Mouse (Mus musculus) embryonic facial prominence, embryonic 13.5 days (tissue): ENCODE data around the gene Nek2. TPM values are rescaled to one million over a fixed set of nuclear protein-coding genes. Genes with fewer than 3 reads are reported as not detected.

ENCODE experiments used
- ATAC-seq: fragments of 200-750 bp; cut with Nextera tagmentation; 2 replicates; pipeline ENCODE4 v1.8.0; 2017; ENCODE audit warnings: low read depth; ENCODE audit not compliant: insufficient number of reproducible peaks, insufficient read depth, low FRiP score, low TSS enrichment
- H3K27ac ChIP-seq: fragments of 300-500 bp; sonication (generic); 2 replicates; pipeline ENCODE4 v1.5.1; 2015; ENCODE audit warnings: moderate library complexity, mild to moderate bottlenecking, inconsistent platforms
- H3K27me3 ChIP-seq: fragments of 300-500 bp; sonication (generic); 2 replicates; pipeline ENCODE4 v1.6.1; 2015; ENCODE audit warnings: mild to moderate bottlenecking, inconsistent platforms
- H3K36me3 ChIP-seq: fragments of 300-500 bp; sonication (generic); 2 replicates; pipeline ENCODE4 v1.6.1; 2015; ENCODE audit warnings: mild to moderate bottlenecking, inconsistent platforms
- H3K4me1 ChIP-seq: fragments of 300-500 bp; sonication (generic); 2 replicates; pipeline ENCODE4 v1.6.1; 2015; ENCODE audit warnings: inconsistent platforms
- H3K4me2 ChIP-seq: fragments of 300-500 bp; sonication (generic); 2 replicates; pipeline ENCODE4 v1.6.1; 2015; ENCODE audit warnings: moderate library complexity, mild to moderate bottlenecking, inconsistent platforms
- H3K4me3 ChIP-seq: fragments of 300-500 bp; sonication (generic); 2 replicates; pipeline ENCODE4 v1.5.1; 2015; ENCODE audit warnings: mild to moderate bottlenecking, inconsistent platforms
- H3K9ac ChIP-seq: fragments of 300-500 bp; sonication (generic); 2 replicates; pipeline ENCODE4 v1.6.1; 2015; ENCODE audit warnings: mild to moderate bottlenecking, inconsistent platforms
- H3K9me3 ChIP-seq: fragments of 300-500 bp; sonication (generic); 2 replicates; pipeline ENCODE4 v1.6.1; 2016; ENCODE audit warnings: inconsistent platforms
- WGBS: fragments of 180-500 bp; shearing (Covaris S2); methylation state at CpG from one replicate; pipeline ENCODE4 v1.1.7; 2015; ENCODE audit warnings: mixed read lengths; 5-methylcytosine and 5-hydroxymethylcytosine counted together
- polyA plus RNA-seq: library from polyadenylated mRNA; unstranded; fragments of >200 nt; fragmentation: Nextera tagmentation; extraction: Ambion mirVana; gene quantifications from 2 replicates; pipeline ENCODE4 v1.2.1, GENCODE M21; 2015

Nek2 gene
- polyA plus RNA-seq, 1 experiment from 2014 or later = 33.6 TPM

DNA sequence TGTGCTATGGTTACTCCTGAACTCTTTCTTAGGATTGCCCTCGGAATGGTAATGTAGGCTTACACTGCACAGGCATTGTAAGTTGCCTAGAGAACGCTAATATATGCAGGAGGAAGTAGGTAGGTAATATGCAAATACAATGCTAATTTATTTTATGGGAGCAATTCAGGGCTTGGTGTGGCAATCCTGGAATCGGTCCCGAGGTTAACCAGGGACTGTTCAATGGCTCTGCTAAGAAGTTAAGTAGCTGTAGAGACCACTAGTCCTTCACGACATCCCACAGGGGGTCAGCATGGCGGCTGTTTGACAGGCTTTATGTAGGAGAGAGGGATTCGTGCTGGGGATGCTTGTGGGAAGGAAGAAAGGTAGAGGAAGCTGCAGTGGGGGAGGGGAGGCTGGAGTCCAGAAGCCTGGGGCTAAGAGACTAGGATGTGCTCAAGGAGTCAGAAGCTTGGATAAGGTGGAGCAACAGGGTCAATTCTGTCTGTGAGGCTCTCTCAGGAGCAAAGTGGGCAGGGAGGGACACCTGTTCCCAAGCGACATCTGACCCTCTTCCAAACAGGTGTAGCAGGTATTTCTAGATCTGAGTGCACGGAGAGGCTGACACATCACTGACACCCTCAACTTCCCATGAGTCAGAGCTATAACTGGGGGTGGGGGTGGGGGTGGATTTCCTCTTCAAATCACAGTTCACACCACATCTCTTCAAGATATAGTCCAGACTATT lies 19.0 kb upstream of the Nek2 start:
- WGBS = 59% methylated on average over 9 of the region's 9 CpGs
- no peak overlapping the region for H3K9ac ChIP-seq
- no peaks in the 10 kb centered on the region; the same call in 1 of the 2 replicates for H3K9me3 ChIP-seq
- no peaks in the 10 kb centered on the region for H3K36me3 ChIP-seq
- peak overlapping the region; percentile 44; the same call in 1 of the 2 replicates for H3K27ac ChIP-seq
- no peak overlapping the region for H3K4me3 ChIP-seq
- no peaks in the 10 kb centered on the region for H3K27me3 ChIP-seq
- ATAC-seq = no peak
- H3K4me2 ChIP-seq = no peak overlapping the region
- 0 out of 2 replicates have a peak, but pooled peaks cover 2% of the 10 kb centered on the region for H3K4me1 ChIP-seq

DNA sequence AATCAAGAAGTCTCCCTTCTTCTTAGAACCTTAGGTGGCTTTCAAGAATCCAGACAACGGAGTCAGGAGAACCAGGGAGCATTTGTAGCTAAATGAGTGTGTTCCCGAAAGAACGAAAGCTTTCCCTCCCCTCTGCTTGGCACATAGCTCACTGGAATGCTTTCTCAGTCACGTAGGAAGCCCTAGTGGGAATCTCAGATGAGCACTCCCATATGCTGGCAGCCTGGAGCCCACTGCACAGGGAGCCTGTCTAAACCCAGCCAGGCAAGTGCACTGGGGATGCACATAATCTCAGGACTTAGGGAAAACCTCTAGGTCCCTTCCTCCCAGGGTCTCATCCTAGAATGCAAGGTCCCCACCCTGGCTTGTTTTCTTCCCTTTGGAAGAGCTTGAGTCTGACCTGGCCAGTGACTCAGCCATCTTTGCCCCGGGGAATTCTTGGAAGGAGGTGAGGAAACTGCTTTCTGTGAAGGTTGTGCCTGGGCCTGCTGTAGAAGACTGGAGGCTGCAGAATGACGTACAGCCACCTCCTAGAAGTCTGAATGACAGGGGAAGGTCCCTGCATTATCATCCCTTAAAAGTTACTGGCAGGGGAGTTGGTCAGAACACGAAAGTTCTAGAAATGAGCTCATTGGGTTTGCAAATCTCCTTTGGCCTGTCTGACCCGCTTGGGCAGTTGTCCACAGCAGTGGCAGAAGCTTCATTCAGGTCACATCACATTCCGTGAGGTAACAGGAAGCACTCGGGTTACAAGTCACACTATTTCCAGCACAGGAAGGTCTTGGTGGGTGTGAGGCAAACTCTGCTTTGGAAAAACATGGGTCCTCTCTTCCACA lies 18.2 kb upstream of the Nek2 start:
- Histone ChIP-seq H3K27ac (peak overlapping the region; percentile 28; the same call in 1 of the 2 replicates), H3K4me3 (no peak overlapping the region), H3K9ac (no peak overlapping the region), H3K4me2 (no peak overlapping the region), H3K27me3 (no peaks in the 10 kb centered on the region), H3K36me3 (no peaks in the 10 kb centered on the region), H3K4me1 (0 out of 2 replicates have a peak, but pooled peaks cover 2% of the 10 kb centered on the region), H3K9me3 (no peaks in the 10 kb centered on the region; the same call in 1 of the 2 replicates)
- 58% methylated on average over 10 of the region's 10 CpGs for WGBS
- ATAC-seq = no peak

DNA sequence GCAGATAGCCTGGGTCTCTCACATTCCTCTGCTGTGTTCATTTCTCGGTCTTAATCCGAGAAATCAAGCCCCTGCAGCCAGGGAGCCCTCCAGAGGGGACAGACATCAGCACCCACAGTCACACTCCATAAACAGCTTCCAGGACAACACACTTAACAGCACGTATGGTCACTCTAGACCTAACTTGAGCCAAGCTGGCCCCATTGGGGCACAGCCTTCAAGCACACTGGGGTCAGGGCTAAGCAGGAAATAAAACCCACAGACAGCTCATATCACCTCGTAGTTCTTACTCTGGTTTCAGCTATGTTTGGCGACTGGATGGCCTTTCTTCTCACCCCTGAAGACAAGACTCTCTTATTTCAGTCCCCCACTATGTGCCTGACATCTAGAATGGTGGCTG lies 16.5 kb upstream of the Nek2 start:
- Histone ChIP-seq H3K27me3 (no peaks in the 10 kb centered on the region), H3K36me3 (no peaks in the 10 kb centered on the region), H3K9ac (no peak overlapping the region), H3K4me3 (no peak overlapping the region), H3K4me1 (0 out of 2 replicates have a peak, but pooled peaks cover 2% of the 10 kb centered on the region), H3K27ac (no peak overlapping the region), H3K4me2 (no peak overlapping the region), H3K9me3 (no peaks in the 10 kb centered on the region; the same call in 1 of the 2 replicates)
- whole genome bisulfite sequencing = 52% methylated on average over 5 of the region's 5 CpGs
- no peak for ATAC-seq

DNA sequence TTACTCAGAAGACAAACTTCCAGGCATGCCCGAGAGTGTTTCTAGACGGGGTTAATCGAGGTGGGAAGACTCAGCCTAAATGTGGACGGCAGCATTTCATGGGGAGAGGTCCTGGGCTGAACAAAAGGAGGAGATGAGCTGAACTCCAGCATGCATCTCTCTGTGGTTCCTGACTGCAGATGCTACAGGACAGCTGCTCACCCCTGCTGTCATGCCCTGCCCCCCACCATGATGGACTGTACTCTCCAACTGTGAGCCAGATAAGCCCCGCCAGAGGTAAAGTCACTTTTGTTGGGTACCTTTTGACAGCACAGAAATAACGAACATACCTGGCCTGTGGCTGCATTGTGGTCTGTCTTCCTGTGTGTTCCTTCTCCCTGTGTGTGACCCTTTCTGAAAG lies 15.5 kb upstream of the Nek2 start:
- Histone ChIP-seq H3K27me3 (no peaks in the 10 kb centered on the region), H3K4me1 (0 out of 2 replicates have a peak, but pooled peaks cover 2% of the 10 kb centered on the region)

DNA sequence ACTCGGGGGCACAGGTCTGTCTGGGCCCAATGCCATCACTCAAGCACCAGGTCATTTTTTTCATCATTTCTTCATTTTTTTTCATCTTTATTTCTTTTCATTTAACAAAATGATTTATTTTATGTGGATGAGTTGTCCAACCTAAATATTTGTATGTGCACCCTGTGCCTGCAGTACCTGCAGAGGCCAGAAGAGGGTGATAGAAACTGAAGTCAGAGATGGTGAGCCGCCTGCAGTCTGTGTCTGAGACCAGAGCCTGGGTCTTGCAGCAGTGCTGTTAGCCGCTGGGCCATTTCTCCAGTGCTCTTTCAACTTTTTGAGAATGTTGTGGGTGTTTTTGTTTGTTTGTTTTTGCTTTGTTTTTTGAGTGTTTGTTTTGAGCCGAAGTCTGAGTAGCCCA lies 14.5 kb upstream of the Nek2 start:
- Histone ChIP-seq H3K4me1 (0 out of 2 replicates have a peak, but pooled peaks cover 2% of the 10 kb centered on the region), H3K9ac (no peak overlapping the region), H3K27me3 (no peaks in the 10 kb centered on the region), H3K4me3 (no peak overlapping the region), H3K9me3 (no peaks in the 10 kb centered on the region; the same call in 1 of the 2 replicates), H3K27ac (no peak overlapping the region), H3K4me2 (no peak overlapping the region), H3K36me3 (no peaks in the 10 kb centered on the region)
- ATAC-seq = no peak
- 96% methylated on average over 4 of the region's 4 CpGs for WGBS

More for the DNA sequence above, 15.5 kb upstream of the Nek2 start:
- H3K9ac ChIP-seq = no peak overlapping the region
- H3K4me3 ChIP-seq = no peak overlapping the region
- H3K36me3 ChIP-seq = no peaks in the 10 kb centered on the region
- no peak for ATAC-seq
- WGBS = 84% methylated on average over 6 of the region's 6 CpGs
- H3K9me3 ChIP-seq = no peaks in the 10 kb centered on the region; the same call in 1 of the 2 replicates
- no peak overlapping the region for H3K27ac ChIP-seq
- H3K4me2 ChIP-seq = no peak overlapping the region

DNA sequence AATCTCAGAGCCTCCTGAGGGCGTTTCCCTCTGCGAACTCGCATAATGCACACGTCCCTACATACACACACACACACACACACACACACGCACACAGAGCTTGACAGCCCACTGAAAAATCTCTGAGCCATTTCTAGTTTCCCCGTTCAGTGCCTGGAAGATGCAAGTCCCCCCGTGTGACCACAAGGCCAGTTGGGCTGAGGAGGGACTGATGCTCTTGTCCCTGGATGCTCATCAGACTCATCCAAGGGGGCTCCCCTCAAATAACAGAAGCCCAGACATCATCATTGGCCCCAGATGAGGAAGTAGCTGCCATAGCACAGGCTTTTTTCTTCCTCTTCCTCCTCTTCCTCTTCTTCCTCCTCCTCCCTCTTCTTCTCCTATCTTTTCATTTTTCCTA lies 13.3 kb upstream of the Nek2 start:
- H3K4me2 ChIP-seq = no peak overlapping the region
- H3K27ac ChIP-seq = no peak overlapping the region
- no peaks in the 10 kb centered on the region for H3K36me3 ChIP-seq
- H3K9ac ChIP-seq = no peak overlapping the region
- WGBS = 84% methylated on average over 7 of the region's 7 CpGs
- H3K27me3 ChIP-seq = no peaks in the 10 kb centered on the region
- no peaks in the 10 kb centered on the region; the same call in 1 of the 2 replicates for H3K9me3 ChIP-seq
- no peak overlapping the region for H3K4me3 ChIP-seq
- H3K4me1 ChIP-seq = 0 out of 2 replicates have a peak, but pooled peaks cover under 1% of the 10 kb centered on the region
- ATAC-seq = no peak

DNA sequence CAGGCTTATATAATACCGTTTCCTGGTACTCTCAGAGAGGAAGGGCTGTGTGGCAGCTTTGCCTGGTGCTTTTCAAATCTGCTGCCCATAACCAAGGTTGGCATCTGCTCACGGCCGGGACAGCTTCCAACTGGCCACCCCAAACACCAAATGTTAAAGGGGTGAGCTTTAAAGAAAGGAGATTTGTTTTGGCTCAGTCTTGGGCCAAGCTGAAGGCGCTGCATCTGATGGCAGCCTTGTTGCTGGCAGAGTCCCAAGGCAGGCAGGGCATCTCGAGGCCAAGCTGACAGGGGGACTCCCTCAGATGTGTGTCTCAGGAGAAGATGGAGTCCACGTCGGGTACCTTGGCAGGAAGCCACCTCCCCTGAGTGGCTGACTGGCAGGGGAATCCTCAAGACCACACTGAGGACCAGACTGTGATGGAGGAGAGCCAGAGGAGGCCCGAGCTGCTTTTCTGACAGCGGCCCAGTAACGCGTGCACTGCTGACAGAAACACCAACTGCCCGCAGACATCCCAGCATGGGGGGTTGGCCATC lies 12.5 kb upstream of the Nek2 start:
- Histone ChIP-seq H3K27ac (no peak overlapping the region), H3K9me3 (no peaks in the 10 kb centered on the region; the same call in 1 of the 2 replicates), H3K36me3 (no peaks in the 10 kb centered on the region), H3K4me2 (no peak overlapping the region), H3K9ac (no peak overlapping the region), H3K4me1 (no peaks in the 10 kb centered on the region), H3K4me3 (no peak overlapping the region), H3K27me3 (no peaks in the 10 kb centered on the region)
- WGBS = 75% methylated on average over 12 of the region's 12 CpGs
- no peak for ATAC-seq

DNA sequence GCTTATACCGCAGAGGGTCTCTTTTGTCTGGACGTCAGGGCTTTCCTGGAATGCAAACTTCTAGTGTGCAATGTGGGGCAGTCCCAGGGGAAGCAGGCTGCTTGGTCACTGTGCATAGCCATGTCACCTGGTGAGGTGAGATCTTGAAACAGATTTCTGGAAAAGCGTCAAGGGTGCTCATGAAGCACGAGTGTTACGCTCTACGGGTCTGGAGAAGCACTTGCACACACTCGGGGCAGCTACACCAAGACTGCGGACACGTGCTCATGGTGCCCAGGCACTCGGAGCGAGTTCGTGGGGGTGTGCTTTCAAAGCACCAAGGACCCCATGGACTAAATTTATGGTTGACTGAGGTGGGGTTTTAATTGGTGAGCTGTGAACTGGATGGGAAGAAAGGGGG lies 9.5 kb upstream of the Nek2 start:
- Histone ChIP-seq H3K27me3 (no peaks in the 10 kb centered on the region), H3K9me3 (no peaks in the 10 kb centered on the region; the same call in 1 of the 2 replicates), H3K4me1 (no peaks in the 10 kb centered on the region), H3K4me3 (no peak overlapping the region), H3K9ac (no peak overlapping the region), H3K27ac (no peak overlapping the region), H3K4me2 (no peak overlapping the region), H3K36me3 (no peaks in the 10 kb centered on the region)
- ATAC-seq = no peak
- 93% methylated on average over 12 of the region's 12 CpGs for WGBS

DNA sequence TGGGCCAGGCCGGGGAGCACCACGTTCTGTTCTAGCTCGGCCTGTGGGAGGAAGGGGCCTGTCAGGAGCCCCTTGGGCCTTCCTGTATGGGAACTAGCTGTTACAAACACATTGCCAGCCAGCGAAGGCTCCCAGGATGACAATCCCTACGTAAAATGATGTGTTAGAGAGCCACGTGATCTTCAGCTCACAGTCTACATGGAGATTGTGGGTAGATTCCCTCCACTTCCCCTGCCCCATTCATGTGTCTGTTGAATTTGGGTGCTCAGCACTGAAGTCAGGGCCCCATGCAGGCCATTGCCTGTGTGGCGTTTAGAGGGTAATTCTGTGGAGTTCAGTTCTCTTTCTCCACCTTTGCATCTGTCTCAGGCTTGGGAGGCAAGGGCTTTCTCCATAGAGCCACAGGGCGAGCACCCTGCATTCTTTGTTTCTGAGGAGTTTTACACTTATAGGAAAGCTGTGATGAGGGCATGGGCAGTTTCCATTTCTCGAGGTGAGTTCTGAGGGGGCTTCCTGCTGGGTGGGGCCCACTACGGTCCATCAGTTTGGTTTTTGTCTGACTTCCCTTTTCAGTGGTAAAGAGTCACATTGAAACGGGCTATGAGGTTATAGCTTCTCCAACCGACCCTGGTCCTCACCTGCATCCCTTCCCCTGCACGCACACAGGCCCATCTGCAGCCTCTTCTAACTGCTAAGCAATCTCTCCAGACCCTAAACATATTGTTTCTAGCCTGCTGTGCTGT lies 8.1 kb upstream of the Nek2 start:
- Histone ChIP-seq H3K27me3 (no peaks in the 10 kb centered on the region), H3K4me2 (no peak overlapping the region), H3K27ac (no peak overlapping the region), H3K4me3 (no peak overlapping the region), H3K9me3 (no peaks in the 10 kb centered on the region), H3K9ac (no peak overlapping the region), H3K4me1 (peaks cover 2% of the 10 kb centered on the region), H3K36me3 (no peaks in the 10 kb centered on the region)
- ATAC-seq = no peak
- WGBS = 87% methylated on average over 13 of the region's 13 CpGs

DNA sequence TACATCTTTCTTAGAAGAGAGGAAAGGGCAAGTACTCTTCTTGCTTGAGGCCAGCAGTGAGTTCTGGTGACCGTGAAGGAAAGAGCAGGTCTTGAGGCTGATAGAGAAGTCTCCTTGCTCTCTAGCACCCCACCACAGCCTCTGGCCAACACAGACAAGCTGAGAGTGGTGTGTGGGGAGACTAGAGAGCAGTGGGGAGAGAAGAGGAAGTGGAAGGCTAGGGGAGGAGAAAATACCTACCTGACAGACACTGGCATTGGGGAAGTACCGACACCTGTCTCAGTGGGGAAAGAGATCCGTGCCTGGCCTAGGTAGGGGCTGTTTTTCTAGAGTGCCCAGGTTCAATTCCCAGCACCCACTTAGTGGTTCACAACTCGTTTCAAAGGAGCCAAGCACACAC lies 7.0 kb upstream of the Nek2 start:
- no peaks in the 10 kb centered on the region for H3K27me3 ChIP-seq
- 77% methylated on average over 4 of the region's 4 CpGs for WGBS
- no peak for ATAC-seq
- H3K4me2 ChIP-seq = no peak overlapping the region
- H3K27ac ChIP-seq = no peak overlapping the region
- H3K9ac ChIP-seq = no peak overlapping the region
- no peaks in the 10 kb centered on the region for H3K9me3 ChIP-seq
- H3K4me1 ChIP-seq = peaks cover 4% of the 10 kb centered on the region
- no peaks in the 10 kb centered on the region for H3K36me3 ChIP-seq
- no peak overlapping the region for H3K4me3 ChIP-seq

DNA sequence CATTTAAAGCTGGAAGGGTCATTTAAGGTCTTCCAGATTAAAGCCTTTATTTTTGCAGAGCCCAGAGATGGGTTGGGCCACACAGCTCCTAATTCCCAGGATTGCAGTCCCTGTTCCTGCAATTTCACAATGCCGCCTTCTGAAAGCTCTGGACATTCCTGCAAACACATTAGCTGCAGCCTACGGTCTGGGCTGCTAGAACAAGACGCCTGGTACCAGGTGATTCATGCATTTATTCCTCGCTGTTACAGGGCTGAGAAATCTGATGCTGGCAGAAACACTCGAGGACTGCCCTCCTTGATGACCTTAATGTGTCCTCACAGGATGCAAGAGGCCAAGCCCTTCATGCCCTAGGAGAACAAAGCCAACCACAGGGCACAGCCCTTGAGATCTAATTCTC lies 6.3 kb upstream of the Nek2 start:
- no peak for ATAC-seq
- Histone ChIP-seq H3K9ac (0 out of 2 replicates have a peak overlapping the region, but pooled peaks have one; percentile 11), H3K9me3 (no peaks in the 10 kb centered on the region), H3K27ac (no peak overlapping the region), H3K4me1 (peaks cover 4% of the 10 kb centered on the region), H3K36me3 (no peaks in the 10 kb centered on the region), H3K27me3 (no peaks in the 10 kb centered on the region), H3K4me3 (no peak overlapping the region), H3K4me2 (no peak overlapping the region)
- WGBS = 26% methylated on average over 5 of the region's 5 CpGs
